Mouse (Mus musculus): Measurements from ENCODE around the gene Pcsk4. TPM values are rescaled to one million over a fixed set of nuclear protein-coding genes. Genes with fewer than 3 reads are reported as not detected.

Gene Pcsk4
- polyA plus RNA-seq, 1 experiment = 9.1 TPM

GRCm38 (mm10) chr10:80314494-80315001 lies 14.8 kb downstream of the Pcsk4 start:
- Histone ChIP-seq H3K36me3 (ENCODE audit: control insufficient read depth, insufficient read depth, low read length) (no peaks in the 10 kb centered on the region), H3K4me3 (ENCODE audit: insufficient read depth, low read depth, low read length) (no peak overlapping the region), H3K27me3 (replicated peaks; ENCODE audit: control insufficient read depth, insufficient read depth, low read length) (no peaks in the 10 kb centered on the region), H3K27ac (ENCODE audit: insufficient read depth, low read depth, low read length) (no peak overlapping the region), H3K4me1 (ENCODE audit: control insufficient read depth, insufficient read depth, low read length) (peaks cover 3% of the 10 kb centered on the region; the same call in 1 of the 2 replicates)
- WGBS = 40% methylated on average over 16 of the region's 16 CpGs
- no peak for DNase-seq
- TF ChIP-seq POLR2A (IDR thresholded peaks at IDR 0.05; ENCODE audit: low read depth, low read length) = no peak
- no peak for TF ChIP-seq CTCF (conservative IDR thresholded peaks at IDR 0.05; ENCODE audit: insufficient read depth, insufficient read length, low read depth, low read length)

- no peak overlapping the region for H3K27ac ChIP-seq (ENCODE audit: insufficient read depth, low read depth, low read length)
- WGBS = 41% methylated on average over 20 of the region's 20 CpGs
- no peaks in the 10 kb centered on the region for H3K36me3 ChIP-seq (ENCODE audit: control insufficient read depth, insufficient read depth, low read length)
- H3K4me1 ChIP-seq (ENCODE audit: control insufficient read depth, insufficient read depth, low read length) = no peaks in the 10 kb centered on the region
- no peaks in the 10 kb centered on the region for H3K27me3 ChIP-seq (replicated peaks; ENCODE audit: control insufficient read depth, insufficient read depth, low read length)
- no peak overlapping the region for H3K4me3 ChIP-seq (ENCODE audit: insufficient read depth, low read depth, low read length)
- DNase-seq = no peak
- TF ChIP-seq POLR2A (IDR thresholded peaks at IDR 0.05; ENCODE audit: low read depth, low read length) (no peak), CTCF (conservative IDR thresholded peaks at IDR 0.05; ENCODE audit: insufficient read depth, insufficient read length, low read depth, low read length) (no peak)
Observed at GRCm38 (mm10) chr10:80313627-80314201, 15.6 kb downstream of the Pcsk4 start.

GRCm38 (mm10) chr10:80312586-80313504 lies 16.5 kb downstream of the Pcsk4 start:
- H3K4me1 ChIP-seq (ENCODE audit: control insufficient read depth, insufficient read depth, low read length) = no peaks in the 10 kb centered on the region
- H3K36me3 ChIP-seq (ENCODE audit: control insufficient read depth, insufficient read depth, low read length) = no peaks in the 10 kb centered on the region
- peak; percentile 23 for DNase-seq
- 54% methylated on average over 54 of the region's 54 CpGs for WGBS
- H3K4me3 ChIP-seq (ENCODE audit: insufficient read depth, low read depth, low read length) = no peak overlapping the region
- no peak overlapping the region for H3K27ac ChIP-seq (ENCODE audit: insufficient read depth, low read depth, low read length)
- H3K27me3 ChIP-seq (replicated peaks; ENCODE audit: control insufficient read depth, insufficient read depth, low read length) = no peaks in the 10 kb centered on the region
- TF ChIP-seq CTCF (conservative IDR thresholded peaks at IDR 0.05; ENCODE audit: insufficient read depth, insufficient read length, low read depth, low read length) (no peak), POLR2A (IDR thresholded peaks at IDR 0.05; ENCODE audit: low read depth, low read length) (no peak)

- Histone ChIP-seq H3K36me3 (ENCODE audit: control insufficient read depth, insufficient read depth, low read length) (no peaks in the 10 kb centered on the region), H3K4me3 (ENCODE audit: insufficient read depth, low read depth, low read length) (no peak overlapping the region), H3K27ac (ENCODE audit: insufficient read depth, low read depth, low read length) (no peak overlapping the region), H3K4me1 (ENCODE audit: control insufficient read depth, insufficient read depth, low read length) (no peaks in the 10 kb centered on the region), H3K27me3 (replicated peaks; ENCODE audit: control insufficient read depth, insufficient read depth, low read length) (no peaks in the 10 kb centered on the region)
- 88% methylated on average over 16 of the region's 16 CpGs for WGBS
- DNase-seq = no peak
- TF ChIP-seq POLR2A (IDR thresholded peaks at IDR 0.05; ENCODE audit: low read depth, low read length) (no peak), CTCF (conservative IDR thresholded peaks at IDR 0.05; ENCODE audit: insufficient read depth, insufficient read length, low read depth, low read length) (no peak)
Observed at GRCm38 (mm10) chr10:80311560-80311959, 17.7 kb downstream of the Pcsk4 start.

- Histone ChIP-seq H3K27me3 (replicated peaks; ENCODE audit: control insufficient read depth, insufficient read depth, low read length) (no peaks in the 10 kb centered on the region), H3K27ac (ENCODE audit: insufficient read depth, low read depth, low read length) (no peak overlapping the region), H3K4me1 (ENCODE audit: control insufficient read depth, insufficient read depth, low read length) (peaks cover 3% of the 10 kb centered on the region; the same call in 1 of the 2 replicates), H3K4me3 (ENCODE audit: insufficient read depth, low read depth, low read length) (no peak overlapping the region), H3K36me3 (ENCODE audit: control insufficient read depth, insufficient read depth, low read length) (no peaks in the 10 kb centered on the region)
- TF ChIP-seq CTCF (conservative IDR thresholded peaks at IDR 0.05; ENCODE audit: insufficient read depth, insufficient read length, low read depth, low read length) (no peak), POLR2A (IDR thresholded peaks at IDR 0.05; ENCODE audit: low read depth, low read length) (no peak)
- WGBS = 20% methylated on average over 25 of the region's 25 CpGs
- DNase-seq = peak; percentile 52
Observed at GRCm38 (mm10) chr10:80304862-80305261, 24.4 kb downstream of the Pcsk4 start.

- H3K4me1 ChIP-seq (ENCODE audit: control insufficient read depth, insufficient read depth, low read length) = peaks cover 3% of the 10 kb centered on the region; the same call in 1 of the 2 replicates
- H3K27me3 ChIP-seq (replicated peaks; ENCODE audit: control insufficient read depth, insufficient read depth, low read length) = no peaks in the 10 kb centered on the region
Observed at GRCm38 (mm10) chr10:80304458-80304857, 24.8 kb downstream of the Pcsk4 start.

GRCm38 (mm10) chr10:80302471-80302881 lies 26.8 kb downstream of the Pcsk4 start:
- no peaks in the 10 kb centered on the region for H3K27me3 ChIP-seq (replicated peaks; ENCODE audit: control insufficient read depth, insufficient read depth, low read length)
- peaks cover 3% of the 10 kb centered on the region; the same call in 1 of the 2 replicates for H3K4me1 ChIP-seq (ENCODE audit: control insufficient read depth, insufficient read depth, low read length)
- TF ChIP-seq POLR2A (IDR thresholded peaks at IDR 0.05; ENCODE audit: low read depth, low read length) (no peak), CTCF (conservative IDR thresholded peaks at IDR 0.05; ENCODE audit: insufficient read depth, insufficient read length, low read depth, low read length) (no peak)
- WGBS = 26% methylated on average over 9 of the region's 9 CpGs
- no peak overlapping the region for H3K27ac ChIP-seq (ENCODE audit: insufficient read depth, low read depth, low read length)
- H3K4me3 ChIP-seq (ENCODE audit: insufficient read depth, low read depth, low read length) = no peak overlapping the region
- no peaks in the 10 kb centered on the region for H3K36me3 ChIP-seq (ENCODE audit: control insufficient read depth, insufficient read depth, low read length)
- peak; percentile 80 for DNase-seq

More at GRCm38 (mm10) chr10:80304458-80304857, 24.8 kb downstream of the Pcsk4 start:
- DNase-seq = no peak
- Histone ChIP-seq H3K4me3 (ENCODE audit: insufficient read depth, low read depth, low read length) (no peak overlapping the region), H3K27ac (ENCODE audit: insufficient read depth, low read depth, low read length) (no peak overlapping the region), H3K36me3 (ENCODE audit: control insufficient read depth, insufficient read depth, low read length) (no peaks in the 10 kb centered on the region)
- 37% methylated on average over 12 of the region's 12 CpGs for WGBS
- TF ChIP-seq CTCF (conservative IDR thresholded peaks at IDR 0.05; ENCODE audit: insufficient read depth, insufficient read length, low read depth, low read length) = no peak
- TF ChIP-seq POLR2A (IDR thresholded peaks at IDR 0.05; ENCODE audit: low read depth, low read length) = no peak
